Mouse (Mus musculus): ENCODE data around the gene Eps15l1. TPM values are rescaled to one million over a fixed set of nuclear protein-coding genes. Genes with fewer than 3 reads are reported as not detected.

Gene Eps15l1
- polyA plus RNA-seq, 1 experiment, result 22.8 TPM

- Histone ChIP-seq H3K4me2 (ENCODE audit: low read depth) (no peak overlapping the region), H3K27me3 (ENCODE audit: control insufficient read depth, insufficient read depth, insufficient read length) (no peaks in the 10 kb centered on the region), H3K4me3 (no peak overlapping the region), H3K79me2 (ENCODE audit: control insufficient read depth, insufficient read depth) (no peaks in the 10 kb centered on the region), H3ac (ENCODE audit: control insufficient read depth, insufficient read length) (no peak overlapping the region), H3K36me3 (ENCODE audit: control insufficient read depth, insufficient read depth) (no peaks in the 10 kb centered on the region)
- no peak for TF ChIP-seq MYOD1 (IDR thresholded peaks at IDR 0.05; ENCODE audit: control insufficient read depth in 1 of 3, insufficient read length in 2 of 3, low read depth in 2 of 3)
- TF ChIP-seq E2F4 (IDR thresholded peaks at IDR 0.05; ENCODE audit: insufficient read depth), result no peak
- TF ChIP-seq MYOG (IDR thresholded peaks at IDR 0.05; ENCODE audit: control insufficient read depth in 1 of 3, insufficient read depth in 1 of 3, insufficient read length in 2 of 3, low read depth in 2 of 3), result no peak
- TF ChIP-seq TCF3 (IDR thresholded peaks at IDR 0.05; ENCODE audit: insufficient read length, low read depth), result no peak
- no peak for TF ChIP-seq USF1 (IDR thresholded peaks at IDR 0.05; ENCODE audit: low read depth)
- TF ChIP-seq SRF (IDR thresholded peaks at IDR 0.05; ENCODE audit: control insufficient read depth, insufficient read length, low read depth), result no peak
- TF ChIP-seq TCF12 (IDR thresholded peaks at IDR 0.05; ENCODE audit: insufficient read depth, poor library complexity, severe bottlenecking), result no peak
- TF ChIP-seq POLR2A (IDR thresholded peaks at IDR 0.05; ENCODE audit: insufficient read length, low read depth), result no peak
- no peak for TF ChIP-seq MAX (IDR thresholded peaks at IDR 0.05; ENCODE audit: low read depth)
- TF ChIP-seq REST (IDR thresholded peaks at IDR 0.05; ENCODE audit: insufficient read depth, insufficient read length), result no peak
- no peak for TF ChIP-seq CEBPB (IDR thresholded peaks at IDR 0.05; ENCODE audit: insufficient read depth, poor library complexity, severe bottlenecking)
- TF ChIP-seq POLR2AphosphoS2 (IDR thresholded peaks at IDR 0.05; ENCODE audit: insufficient read length, low read depth), result no peak
These were observed 114.3 kb downstream of the Eps15l1 start for GRCm38 (mm10) chr8:72306913-72307312.

GRCm38 (mm10) chr8:72305210-72305905 is 115.9 kb downstream of the Eps15l1 start, which contains the start of gene Gm10282:
Gene Gm10282 (minus strand): TSS chr8:72305260.
- no peaks in the 10 kb centered on the region for H3K79me2 ChIP-seq (ENCODE audit: control insufficient read depth, insufficient read depth)
- TF ChIP-seq CEBPB (IDR thresholded peaks at IDR 0.05; ENCODE audit: insufficient read depth, poor library complexity, severe bottlenecking) (no peak), E2F4 (IDR thresholded peaks at IDR 0.05; ENCODE audit: insufficient read depth) (no peak), REST (IDR thresholded peaks at IDR 0.05; ENCODE audit: insufficient read depth, insufficient read length) (no peak), USF1 (IDR thresholded peaks at IDR 0.05; ENCODE audit: low read depth) (no peak), MYOG (IDR thresholded peaks at IDR 0.05; ENCODE audit: control insufficient read depth in 1 of 3, insufficient read depth in 1 of 3, insufficient read length in 2 of 3, low read depth in 2 of 3) (no peak), POLR2AphosphoS2 (IDR thresholded peaks at IDR 0.05; ENCODE audit: insufficient read length, low read depth) (no peak), TCF12 (IDR thresholded peaks at IDR 0.05; ENCODE audit: insufficient read depth, poor library complexity, severe bottlenecking) (no peak)
- no peaks in the 10 kb centered on the region for H3K36me3 ChIP-seq (ENCODE audit: control insufficient read depth, insufficient read depth)
- H3K4me2 ChIP-seq (ENCODE audit: low read depth), result no peak within 1 kb of the TSS
- H3ac ChIP-seq (ENCODE audit: control insufficient read depth, insufficient read length), result no peak within 1 kb of the TSS
- H3K4me3 ChIP-seq, result no peak within 1 kb of the TSS
- H3K27me3 ChIP-seq (ENCODE audit: control insufficient read depth, insufficient read depth, insufficient read length), result no peaks in the 10 kb centered on the region

GRCm38 (mm10) chr8:72303633-72304032 is 117.6 kb downstream of the Eps15l1 start:
- no peaks in the 10 kb centered on the region for H3K27me3 ChIP-seq (ENCODE audit: control insufficient read depth, insufficient read depth, insufficient read length)
- H3ac ChIP-seq (ENCODE audit: control insufficient read depth, insufficient read length), result no peak overlapping the region
- peak overlapping the region; percentile 76 for H3K4me2 ChIP-seq (ENCODE audit: low read depth)
- TF ChIP-seq CEBPB (IDR thresholded peaks at IDR 0.05; ENCODE audit: insufficient read depth, poor library complexity, severe bottlenecking), result peak; percentile 86
- no peak for TF ChIP-seq MAX (IDR thresholded peaks at IDR 0.05; ENCODE audit: low read depth)
- no peak for TF ChIP-seq TCF3 (IDR thresholded peaks at IDR 0.05; ENCODE audit: insufficient read length, low read depth)
- H3K4me3 ChIP-seq, result no peak overlapping the region
- H3K36me3 ChIP-seq (ENCODE audit: control insufficient read depth, insufficient read depth), result no peaks in the 10 kb centered on the region
- no peaks in the 10 kb centered on the region for H3K79me2 ChIP-seq (ENCODE audit: control insufficient read depth, insufficient read depth)

- TF ChIP-seq MAX (IDR thresholded peaks at IDR 0.05; ENCODE audit: low read depth) (no peak), MYOG (IDR thresholded peaks at IDR 0.05; ENCODE audit: control insufficient read depth in 1 of 3, insufficient read depth in 1 of 3, insufficient read length in 2 of 3, low read depth in 2 of 3) (no peak), TCF12 (IDR thresholded peaks at IDR 0.05; ENCODE audit: insufficient read depth, poor library complexity, severe bottlenecking) (no peak), POLR2A (IDR thresholded peaks at IDR 0.05; ENCODE audit: insufficient read length, low read depth) (no peak), POLR2AphosphoS2 (IDR thresholded peaks at IDR 0.05; ENCODE audit: insufficient read length, low read depth) (no peak), TCF3 (IDR thresholded peaks at IDR 0.05; ENCODE audit: insufficient read length, low read depth) (no peak), SRF (IDR thresholded peaks at IDR 0.05; ENCODE audit: control insufficient read depth, insufficient read length, low read depth) (no peak)
- no peak overlapping the region for H3K4me3 ChIP-seq
- H3K79me2 ChIP-seq (ENCODE audit: control insufficient read depth, insufficient read depth), result no peaks in the 10 kb centered on the region
- H3K27me3 ChIP-seq (ENCODE audit: control insufficient read depth, insufficient read depth, insufficient read length), result no peaks in the 10 kb centered on the region
- peak overlapping the region; percentile 76 for H3K4me2 ChIP-seq (ENCODE audit: low read depth)
- no peaks in the 10 kb centered on the region for H3K36me3 ChIP-seq (ENCODE audit: control insufficient read depth, insufficient read depth)
- H3ac ChIP-seq (ENCODE audit: control insufficient read depth, insufficient read length), result no peak overlapping the region
These were observed 118.2 kb downstream of the Eps15l1 start for GRCm38 (mm10) chr8:72302986-72303612.

DNA sequence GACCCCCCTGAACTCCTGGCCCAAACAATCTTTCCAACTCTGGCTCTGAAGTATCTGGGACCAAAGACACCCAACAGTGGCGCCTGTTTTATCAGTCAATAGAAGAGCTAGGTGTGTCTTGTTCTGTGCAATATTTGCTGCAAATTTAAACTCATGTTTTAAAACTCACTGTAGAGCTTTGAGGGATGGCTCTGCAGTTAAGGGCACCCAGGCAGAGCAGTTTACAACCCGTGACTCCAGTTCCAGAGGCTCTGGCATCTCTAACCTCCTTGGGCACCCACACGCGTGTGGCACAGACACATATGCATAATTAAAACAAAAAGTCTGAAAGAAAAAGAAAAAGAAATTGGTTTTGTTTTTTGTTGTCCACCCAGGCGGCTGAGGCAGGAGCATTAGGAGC is 119.8 kb downstream of the Eps15l1 start:
- no peaks in the 10 kb centered on the region for H3K27me3 ChIP-seq (ENCODE audit: control insufficient read depth, insufficient read depth, insufficient read length)
- no peak overlapping the region for H3K4me2 ChIP-seq (ENCODE audit: low read depth)
- no peak overlapping the region for H3ac ChIP-seq (ENCODE audit: control insufficient read depth, insufficient read length)
- no peaks in the 10 kb centered on the region for H3K79me2 ChIP-seq (ENCODE audit: control insufficient read depth, insufficient read depth)
- H3K36me3 ChIP-seq (ENCODE audit: control insufficient read depth, insufficient read depth), result no peaks in the 10 kb centered on the region
- no peak overlapping the region for H3K4me3 ChIP-seq
- TF ChIP-seq REST (IDR thresholded peaks at IDR 0.05; ENCODE audit: insufficient read depth, insufficient read length) (no peak), USF1 (IDR thresholded peaks at IDR 0.05; ENCODE audit: low read depth) (no peak), MYOD1 (IDR thresholded peaks at IDR 0.05; ENCODE audit: control insufficient read depth in 1 of 3, insufficient read length in 2 of 3, low read depth in 2 of 3) (no peak), MAX (IDR thresholded peaks at IDR 0.05; ENCODE audit: low read depth) (no peak), SRF (IDR thresholded peaks at IDR 0.05; ENCODE audit: control insufficient read depth, insufficient read length, low read depth) (no peak), TCF3 (IDR thresholded peaks at IDR 0.05; ENCODE audit: insufficient read length, low read depth) (no peak), CEBPB (IDR thresholded peaks at IDR 0.05; ENCODE audit: insufficient read depth, poor library complexity, severe bottlenecking) (no peak), POLR2A (IDR thresholded peaks at IDR 0.05; ENCODE audit: insufficient read length, low read depth) (no peak), MYOG (IDR thresholded peaks at IDR 0.05; ENCODE audit: control insufficient read depth in 1 of 3, insufficient read depth in 1 of 3, insufficient read length in 2 of 3, low read depth in 2 of 3) (no peak), TCF12 (IDR thresholded peaks at IDR 0.05; ENCODE audit: insufficient read depth, poor library complexity, severe bottlenecking) (no peak), POLR2AphosphoS2 (IDR thresholded peaks at IDR 0.05; ENCODE audit: insufficient read length, low read depth) (no peak), E2F4 (IDR thresholded peaks at IDR 0.05; ENCODE audit: insufficient read depth) (no peak)
